Mouse (Mus musculus) layer of hippocampus, adult 9-10 months (tissue): ENCODE results near the gene Cyp2c40.
"Not testable (repeated sequence)": the region's sequence is repeated elsewhere in the genome, so short reads cannot be mapped to it uniquely, and the experiment has no call there.

Experiments used
- DNase-seq: peaks from one replicate; pipeline ENCODE4 v3.0.0; 2022; ENCODE audit warnings: low spot score

Cyp2c40 gene

DNA sequence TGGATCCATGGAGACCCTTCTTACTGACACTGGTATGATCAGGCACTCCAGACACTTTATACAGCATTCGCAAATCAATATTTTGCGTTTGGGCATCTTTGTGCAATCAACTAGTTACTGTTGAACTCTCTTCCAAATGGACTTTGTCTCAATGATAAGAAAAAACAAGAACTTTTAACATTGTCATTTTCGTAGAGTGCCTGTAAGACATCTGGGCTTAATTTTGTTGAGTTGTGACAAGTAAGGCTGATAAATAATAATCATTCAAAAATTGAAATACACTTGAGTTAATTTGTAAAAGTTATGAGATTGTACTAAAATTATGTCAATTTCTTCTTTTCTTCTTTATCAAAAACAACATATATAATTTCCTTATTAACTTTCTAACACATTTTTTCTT lies at the start of gene Cyp2c40:
Cyp2c40 (minus strand) TSS at position 101 of the 400 bp plus-strand sequence.
- not testable (repeated sequence) for DNase-seq

DNA sequence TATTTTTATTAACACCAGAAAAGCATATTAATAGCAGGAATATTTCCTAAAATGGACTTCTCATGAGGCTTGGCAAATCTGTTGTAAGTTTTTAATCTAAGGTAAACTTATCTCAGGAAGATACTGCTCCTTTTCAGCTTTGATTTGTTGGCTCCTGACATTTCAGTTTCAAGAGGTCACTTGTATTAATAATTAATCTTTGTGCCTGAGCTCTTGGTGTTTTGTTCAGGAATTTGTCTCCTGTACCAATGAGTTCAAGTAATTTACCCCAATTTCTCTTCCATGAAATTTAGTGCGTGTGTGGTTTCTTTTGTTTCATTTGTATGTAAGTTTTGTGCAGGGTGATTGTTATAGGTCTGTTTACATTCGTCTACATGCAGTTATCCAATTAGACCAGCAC lies 8.3 kb upstream of the Cyp2c40 start:
- DNase-seq, result not testable (repeated sequence)

DNA sequence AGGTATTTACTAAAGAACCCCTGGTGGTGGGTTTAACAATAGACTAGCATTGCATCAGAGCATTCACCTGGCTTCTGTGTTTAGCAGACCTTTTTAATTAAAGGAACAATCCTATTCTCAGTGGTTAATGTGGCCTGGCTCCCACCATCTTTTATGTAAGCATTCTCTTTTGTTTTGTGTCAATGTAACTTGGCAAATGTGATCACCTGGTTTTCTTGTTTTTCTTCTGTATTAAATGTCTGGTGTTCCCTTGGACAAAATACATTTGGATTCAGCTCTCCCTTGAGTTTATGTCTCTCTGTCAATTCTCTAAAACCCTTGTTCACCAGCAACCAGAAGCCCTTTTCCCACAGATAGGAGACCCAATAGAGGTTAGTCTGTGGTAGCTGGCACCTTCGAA lies 3.8 kb upstream of the Cyp2c40 start:
- not testable (repeated sequence) for DNase-seq

DNA sequence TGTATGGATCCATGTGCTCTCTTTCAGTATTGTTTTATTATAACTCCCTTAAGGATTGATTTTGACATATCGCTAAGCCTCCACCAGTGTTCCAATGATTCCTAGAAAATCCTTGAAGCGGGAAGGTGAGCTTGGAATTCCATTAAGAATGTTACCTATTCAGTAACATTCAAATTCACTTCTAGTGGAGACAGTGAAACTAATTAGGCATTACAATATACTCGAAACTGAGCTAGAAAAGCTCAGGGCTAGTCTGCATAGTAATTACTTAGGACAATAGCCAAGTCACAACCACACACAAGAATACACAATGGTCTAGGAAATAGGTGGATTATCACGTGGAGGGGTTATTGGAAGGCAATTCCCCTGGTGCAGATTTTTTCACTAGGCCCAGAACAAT lies 3.4 kb upstream of the Cyp2c40 start:
- DNase-seq, result not testable (repeated sequence)

DNA sequence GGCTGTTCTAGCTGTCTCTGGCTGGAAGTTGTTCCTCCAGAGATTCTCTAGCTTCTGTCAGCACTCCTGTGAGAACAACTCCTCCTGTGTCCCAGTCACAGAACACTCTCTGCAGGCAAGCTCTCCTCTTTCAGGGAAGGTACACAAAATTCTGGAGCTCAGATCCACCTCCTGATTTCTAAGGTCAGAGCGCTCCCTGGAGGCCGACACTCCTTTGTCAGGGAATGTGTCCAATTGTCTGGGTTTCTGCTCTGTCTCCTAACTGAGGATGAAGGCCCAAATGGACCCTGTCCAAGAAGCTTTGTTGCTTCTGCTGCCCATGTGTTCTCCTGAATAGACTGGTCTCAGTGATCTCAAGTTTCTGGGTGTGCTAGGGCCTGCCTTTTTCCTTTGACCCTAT lies 27.2 kb downstream of the Cyp2c40 start:
- not testable (repeated sequence) for DNase-seq

DNA sequence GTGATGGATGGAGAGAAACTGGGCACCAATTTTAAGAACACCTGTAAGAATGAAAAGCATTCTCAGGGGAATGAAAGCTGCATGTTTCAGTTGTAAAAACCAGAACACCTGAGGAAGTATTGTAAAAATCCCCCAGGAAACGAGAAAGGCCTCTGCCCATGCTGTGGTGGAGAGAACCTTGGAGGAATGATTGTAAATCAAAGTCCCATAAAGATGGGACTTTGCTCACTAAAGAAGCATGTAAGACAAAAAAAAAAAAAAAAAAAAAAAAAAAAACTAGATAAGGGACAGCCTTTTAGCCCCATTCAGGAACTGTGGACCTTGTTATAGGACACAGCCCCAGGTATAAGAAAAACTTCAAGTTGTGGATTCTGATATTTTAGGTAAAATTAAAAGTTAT lies 67.3 kb downstream of the Cyp2c40 start:
- no peak for DNase-seq

DNA sequence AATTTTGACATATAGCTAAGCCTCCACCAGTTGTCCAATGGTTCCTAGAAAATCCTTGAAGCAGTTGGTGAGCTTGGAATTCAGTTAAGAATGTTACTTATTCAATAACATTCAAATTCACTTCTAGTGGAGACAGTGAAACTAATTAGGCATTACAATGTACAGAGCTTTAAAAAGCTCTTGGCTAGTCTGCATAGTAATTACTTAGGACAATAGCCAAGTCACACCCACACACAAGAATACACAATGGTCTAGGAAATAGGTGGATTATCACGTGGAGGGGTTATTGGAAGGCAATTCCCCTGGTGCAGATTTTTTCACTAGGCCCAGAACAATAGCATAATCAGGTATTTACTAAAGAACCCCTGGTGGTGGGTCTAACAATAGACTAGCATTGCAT lies 68.3 kb downstream of the Cyp2c40 start:
- not testable (repeated sequence) for DNase-seq

DNA sequence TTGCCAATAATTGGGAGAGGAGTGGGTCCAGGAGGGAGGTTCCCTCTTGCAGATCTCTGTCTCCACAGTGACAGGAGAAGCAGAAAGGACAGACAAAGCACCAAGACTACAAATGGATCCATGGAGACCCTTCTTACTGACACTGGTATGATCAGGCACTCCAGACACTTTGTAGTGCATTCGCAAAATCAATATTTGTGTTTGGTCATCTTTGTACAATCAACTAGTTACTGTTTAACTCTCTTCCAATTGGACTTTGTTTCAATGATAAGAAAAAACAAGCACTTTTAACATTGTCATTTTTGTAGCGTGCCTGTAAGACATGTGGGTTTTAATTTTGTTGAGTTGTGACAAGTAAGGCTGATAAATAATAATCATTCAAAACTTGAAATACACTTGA lies 71.7 kb downstream of the Cyp2c40 start, which contains the start of gene Cyp2c68:
Cyp2c68 (minus strand) TSS at position 135 of the 400 bp plus-strand sequence.
- DNase-seq, result no peak
